Mouse (Mus musculus) neural tube, embryonic 12.5 days (tissue): ENCODE measurements around the gene Dmac2. TPM values are rescaled to one million over a fixed set of nuclear protein-coding genes. Genes with fewer than 3 reads are reported as not detected.
"Not testable (repeated sequence)": the region's sequence is repeated elsewhere in the genome, so short reads cannot be mapped to it uniquely, and the experiment has no call there.

Source experiments
- ATAC-seq: fragments of 200-750 bp; cut with Nextera tagmentation; 2 replicates; pipeline ENCODE4 v1.8.0; 2017; ENCODE audit warnings: low read depth, mild to moderate bottlenecking, moderate TSS enrichment, moderate library complexity; ENCODE audit not compliant: low FRiP score
- H3K27ac ChIP-seq: fragments of 300-500 bp; sonication (generic); 2 replicates; pipeline ENCODE4 v1.5.1; 2016
- H3K27me3 ChIP-seq: fragments of 300-500 bp; sonication (generic); replicated peaks from 2 replicates; pipeline ENCODE4 v1.6.1; 2016; ENCODE audit warnings: mild to moderate bottlenecking
- H3K36me3 ChIP-seq: fragments of 300-500 bp; sonication (generic); 2 replicates; pipeline ENCODE4 v1.6.1; 2016; ENCODE audit warnings: mild to moderate bottlenecking
- H3K4me1 ChIP-seq: fragments of 300-500 bp; sonication (generic); 2 replicates; pipeline ENCODE4 v1.6.1; 2016
- H3K4me2 ChIP-seq: fragments of 300-500 bp; sonication (generic); replicated peaks from 2 replicates; pipeline ENCODE4 v1.6.1; 2016; ENCODE audit warnings: mild to moderate bottlenecking
- H3K4me3 ChIP-seq: fragments of 300-500 bp; sonication (generic); 2 replicates; pipeline ENCODE4 v1.5.1; 2016
- H3K9ac ChIP-seq: fragments of 300-500 bp; sonication (generic); 2 replicates; pipeline ENCODE4 v1.6.1; 2016; ENCODE audit warnings: mild to moderate bottlenecking
- H3K9me3 ChIP-seq: fragments of 300-500 bp; sonication (generic); 2 replicates; pipeline ENCODE4 v1.6.1; 2016; ENCODE audit warnings: mild to moderate bottlenecking
- WGBS: fragments of 180-500 bp; shearing (Covaris S2); methylation state at CpG from one replicate; pipeline ENCODE4 v1.1.7; 2016; 5-methylcytosine and 5-hydroxymethylcytosine counted together
- polyA plus RNA-seq: library from polyadenylated mRNA; unstranded; fragments of >200 nt; fragmentation: Nextera tagmentation; extraction: Ambion mirVana; gene quantifications from 2 replicates; pipeline ENCODE4 v1.2.1, GENCODE M21; 2016

The Dmac2 gene
- 27.5 and 31.2 TPM in 2 replicates for polyA plus RNA-seq

- no peaks in the 10 kb centered on the region for H3K27me3 ChIP-seq
- H3K9ac ChIP-seq = peak within 1 kb of the TSS; percentile 54; the same call in 1 of the 2 replicates
- ATAC-seq = peak; percentile 94
- peaks cover 9% of the 10 kb centered on the region; the same call in 1 of the 2 replicates for H3K36me3 ChIP-seq
- 0 out of 2 replicates have a peak, but pooled peaks cover 4% of the 10 kb centered on the region for H3K4me1 ChIP-seq
- H3K9me3 ChIP-seq = no peaks in the 10 kb centered on the region
- 1% methylated on average over 53 of the region's 53 CpGs for WGBS
- H3K27ac ChIP-seq = no peak within 1 kb of the TSS
- H3K4me3 ChIP-seq = peak within 1 kb of the TSS; percentile 57
- H3K4me2 ChIP-seq = peak within 1 kb of the TSS; percentile 66
Observed at GRCm38 (mm10) chr7:25618865-25619721, at the start of gene Dmac2. Dmac2 (plus strand) TSS chr7:25619414.

- not testable (repeated sequence) for H3K9ac ChIP-seq, ATAC-seq, H3K36me3 ChIP-seq, H3K4me2 ChIP-seq, H3K4me1 ChIP-seq, H3K9me3 ChIP-seq, H3K4me3 ChIP-seq, H3K27me3 ChIP-seq, H3K27ac ChIP-seq
- WGBS = 79% methylated on average over 5 of the region's 5 CpGs
Observed at GRCm38 (mm10) chr7:25573806-25574205, 45.4 kb upstream of the Dmac2 start.

- Histone ChIP-seq H3K9ac (no peak overlapping the region), H3K4me1 (no peaks in the 10 kb centered on the region), H3K27me3 (no peaks in the 10 kb centered on the region), H3K9me3 (no peaks in the 10 kb centered on the region), H3K4me2 (no peak overlapping the region), H3K4me3 (no peak overlapping the region), H3K27ac (no peak overlapping the region), H3K36me3 (no peaks in the 10 kb centered on the region)
- 89% methylated on average over 5 of the region's 5 CpGs for WGBS
- no peak for ATAC-seq
Observed at GRCm38 (mm10) chr7:25575105-25575504, 44.1 kb upstream of the Dmac2 start.

- H3K9me3 ChIP-seq = no peaks in the 10 kb centered on the region
- no peak overlapping the region for H3K4me2 ChIP-seq
- no peak overlapping the region for H3K4me3 ChIP-seq
- no peak for ATAC-seq
- H3K9ac ChIP-seq = no peak overlapping the region
- WGBS = 16% methylated on average over 8 of the region's 8 CpGs
- no peaks in the 10 kb centered on the region for H3K36me3 ChIP-seq
- H3K4me1 ChIP-seq = no peaks in the 10 kb centered on the region
- no peaks in the 10 kb centered on the region for H3K27me3 ChIP-seq
- no peak overlapping the region for H3K27ac ChIP-seq
Observed at GRCm38 (mm10) chr7:25575870-25576269, 43.3 kb upstream of the Dmac2 start.

- H3K27me3 ChIP-seq, H3K9ac ChIP-seq, H3K27ac ChIP-seq, H3K36me3 ChIP-seq, H3K9me3 ChIP-seq, H3K4me2 ChIP-seq, ATAC-seq, H3K4me3 ChIP-seq, H3K4me1 ChIP-seq: not testable (repeated sequence)
- 45% methylated on average over 6 of the region's 6 CpGs for WGBS
Observed at GRCm38 (mm10) chr7:25576308-25576707, 42.9 kb upstream of the Dmac2 start.

- not testable (repeated sequence) for H3K9ac ChIP-seq, H3K4me3 ChIP-seq, H3K36me3 ChIP-seq, H3K4me1 ChIP-seq, H3K4me2 ChIP-seq, ATAC-seq, H3K27me3 ChIP-seq, H3K9me3 ChIP-seq, H3K27ac ChIP-seq
- 76% methylated on average over 14 of the region's 14 CpGs for WGBS
Observed at GRCm38 (mm10) chr7:25576793-25577437, 42.3 kb upstream of the Dmac2 start.

GRCm38 (mm10) chr7:25579441-25579840 is 39.8 kb upstream of the Dmac2 start:
- no peak overlapping the region for H3K4me3 ChIP-seq
- H3K4me2 ChIP-seq = no peak overlapping the region
- no peak overlapping the region for H3K9ac ChIP-seq
- no peak for ATAC-seq
- H3K36me3 ChIP-seq = no peaks in the 10 kb centered on the region
- H3K27ac ChIP-seq = no peak overlapping the region
- 89% methylated on average over 10 of the region's 10 CpGs for WGBS
- no peaks in the 10 kb centered on the region for H3K27me3 ChIP-seq
- no peaks in the 10 kb centered on the region for H3K9me3 ChIP-seq
- H3K4me1 ChIP-seq = no peaks in the 10 kb centered on the region

- no peak overlapping the region for H3K4me3 ChIP-seq
Observed at GRCm38 (mm10) chr7:25582301-25582810, 36.9 kb upstream of the Dmac2 start.

GRCm38 (mm10) chr7:25584651-25585050 is 34.6 kb upstream of the Dmac2 start:
- H3K27me3 ChIP-seq = no peaks in the 10 kb centered on the region
- H3K27ac ChIP-seq = no peak overlapping the region
- no peaks in the 10 kb centered on the region for H3K4me1 ChIP-seq
- no peak overlapping the region for H3K4me3 ChIP-seq
- no peaks in the 10 kb centered on the region for H3K36me3 ChIP-seq
- 83% methylated on average over 5 of the region's 5 CpGs for WGBS
- H3K9ac ChIP-seq = no peak overlapping the region
- no peaks in the 10 kb centered on the region for H3K9me3 ChIP-seq
- no peak overlapping the region for H3K4me2 ChIP-seq
- no peak for ATAC-seq

More at GRCm38 (mm10) chr7:25582301-25582810, 36.9 kb upstream of the Dmac2 start:
- WGBS = 88% methylated on average over 15 of the region's 15 CpGs
- H3K4me2 ChIP-seq = no peak overlapping the region
- no peaks in the 10 kb centered on the region for H3K27me3 ChIP-seq
- H3K36me3 ChIP-seq = no peaks in the 10 kb centered on the region
- no peaks in the 10 kb centered on the region for H3K9me3 ChIP-seq
- no peak for ATAC-seq
- H3K4me1 ChIP-seq = no peaks in the 10 kb centered on the region
- no peak overlapping the region for H3K9ac ChIP-seq
- H3K27ac ChIP-seq = no peak overlapping the region

- no peak for ATAC-seq
Observed at GRCm38 (mm10) chr7:25585351-25586204, 33.6 kb upstream of the Dmac2 start.

GRCm38 (mm10) chr7:25591226-25591625 is 28.0 kb upstream of the Dmac2 start:
- no peaks in the 10 kb centered on the region for H3K9me3 ChIP-seq
- no peaks in the 10 kb centered on the region for H3K27me3 ChIP-seq
- H3K4me3 ChIP-seq = no peak overlapping the region
- H3K4me1 ChIP-seq = no peaks in the 10 kb centered on the region
- H3K36me3 ChIP-seq = no peaks in the 10 kb centered on the region
- H3K4me2 ChIP-seq = no peak overlapping the region
- H3K9ac ChIP-seq = no peak overlapping the region
- 77% methylated on average over 2 of the region's 2 CpGs for WGBS
- no peak overlapping the region for H3K27ac ChIP-seq
- ATAC-seq = no peak

More at GRCm38 (mm10) chr7:25585351-25586204, 33.6 kb upstream of the Dmac2 start:
- Histone ChIP-seq H3K36me3 (no peaks in the 10 kb centered on the region), H3K4me1 (no peaks in the 10 kb centered on the region), H3K9ac (no peak overlapping the region), H3K4me2 (no peak overlapping the region), H3K27me3 (no peaks in the 10 kb centered on the region), H3K9me3 (no peaks in the 10 kb centered on the region), H3K27ac (no peak overlapping the region), H3K4me3 (no peak overlapping the region)
- 83% methylated on average over 9 of the region's 9 CpGs for WGBS

GRCm38 (mm10) chr7:25593859-25594258 is 25.4 kb upstream of the Dmac2 start:
- Histone ChIP-seq H3K9me3 (no peaks in the 10 kb centered on the region), H3K4me3 (no peak overlapping the region), H3K4me1 (no peaks in the 10 kb centered on the region), H3K4me2 (no peak overlapping the region), H3K9ac (no peak overlapping the region), H3K27me3 (no peaks in the 10 kb centered on the region), H3K27ac (no peak overlapping the region), H3K36me3 (no peaks in the 10 kb centered on the region)
- no peak for ATAC-seq
- 76% methylated on average over 3 of the region's 3 CpGs for WGBS
